Mouse (Mus musculus) right cerebral cortex, postnatal 25 days (tissue): ENCODE measurements around the gene Sgms2.

Experiments used
- DNase-seq: peaks from one replicate; pipeline ENCODE4 v3.0.0; 2022

Gene Sgms2

GRCm38 (mm10) chr3:131485388-131485787, 5.8 kb downstream of the Sgms2 start:
- DNase-seq = no peak

- DNase-seq = no peak
Measured at GRCm38 (mm10) chr3:131483650-131484049, 7.6 kb downstream of the Sgms2 start.

GRCm38 (mm10) chr3:131481976-131482712, 9.1 kb downstream of the Sgms2 start:
- DNase-seq = no peak

GRCm38 (mm10) chr3:131480659-131481058, 10.6 kb downstream of the Sgms2 start:
- no peak for DNase-seq

- no peak for DNase-seq
Measured at GRCm38 (mm10) chr3:131479415-131479814, 11.8 kb downstream of the Sgms2 start.

GRCm38 (mm10) chr3:131476002-131476401, 15.2 kb downstream of the Sgms2 start:
- DNase-seq = no peak

- no peak for DNase-seq
Measured at GRCm38 (mm10) chr3:131474526-131474925, 16.7 kb downstream of the Sgms2 start.

- no peak for DNase-seq
Measured at GRCm38 (mm10) chr3:131473496-131473895, 17.7 kb downstream of the Sgms2 start.

GRCm38 (mm10) chr3:131471836-131472235, 19.4 kb downstream of the Sgms2 start:
- no peak for DNase-seq

GRCm38 (mm10) chr3:131471435-131471834, 19.8 kb downstream of the Sgms2 start:
- DNase-seq = no peak

- DNase-seq = no peak
Measured at GRCm38 (mm10) chr3:131470837-131471236, 20.4 kb downstream of the Sgms2 start.

- no peak for DNase-seq
Measured at GRCm38 (mm10) chr3:131469636-131470035, 21.6 kb downstream of the Sgms2 start.

- DNase-seq = no peak
Measured at GRCm38 (mm10) chr3:131466371-131466770, 24.8 kb downstream of the Sgms2 start.

GRCm38 (mm10) chr3:131465536-131466260, 25.5 kb downstream of the Sgms2 start:
- no peak for DNase-seq

GRCm38 (mm10) chr3:131372996-131373395, 118.2 kb downstream of the Sgms2 start:
- no peak for DNase-seq

- no peak for DNase-seq
Measured at GRCm38 (mm10) chr3:131368678-131369077, 122.5 kb downstream of the Sgms2 start.

GRCm38 (mm10) chr3:131367452-131367851, 123.8 kb downstream of the Sgms2 start:
- no peak for DNase-seq

GRCm38 (mm10) chr3:131364632-131365446, 126.4 kb downstream of the Sgms2 start:
- no peak for DNase-seq

- no peak for DNase-seq
Measured at GRCm38 (mm10) chr3:131364194-131364593, 127.0 kb downstream of the Sgms2 start.

GRCm38 (mm10) chr3:131363602-131364001, 127.6 kb downstream of the Sgms2 start:
- DNase-seq = no peak

- DNase-seq = no peak
Measured at GRCm38 (mm10) chr3:131361960-131362359, 129.3 kb downstream of the Sgms2 start.

- DNase-seq = no peak
Measured at GRCm38 (mm10) chr3:131359011-131359410, 132.2 kb downstream of the Sgms2 start.

- no peak for DNase-seq
Measured at GRCm38 (mm10) chr3:131358205-131358604, 133.0 kb downstream of the Sgms2 start.
